Mouse (Mus musculus) kidney, embryonic 15.5 days (tissue): ENCODE results near the gene Abl2. TPM values are rescaled to one million over a fixed set of nuclear protein-coding genes. Genes with fewer than 3 reads are reported as not detected.
A peak's percentile ranks its signal among the peaks of the same experiment; 100 is the strongest.

Source experiments
- ATAC-seq: fragments of 200-750 bp; cut with Nextera tagmentation; replicated peaks from 2 replicates; pipeline ENCODE4 v1.8.0; 2017; ENCODE audit warnings: moderate TSS enrichment; ENCODE audit not compliant: low FRiP score
- H3K27ac ChIP-seq: fragments of 300-500 bp; sonication (generic); 2 replicates; pipeline ENCODE4 v1.5.1; 2015; ENCODE audit warnings: mild to moderate bottlenecking, inconsistent platforms
- H3K27me3 ChIP-seq: fragments of 300-500 bp; sonication (generic); 2 replicates; pipeline ENCODE4 v1.6.1; 2015; ENCODE audit warnings: inconsistent platforms
- H3K36me3 ChIP-seq: fragments of 300-500 bp; sonication (generic); 2 replicates; pipeline ENCODE4 v1.6.1; 2015; ENCODE audit warnings: inconsistent platforms
- H3K4me1 ChIP-seq: fragments of 300-500 bp; sonication (generic); 2 replicates; pipeline ENCODE4 v1.6.1; 2015; ENCODE audit warnings: inconsistent platforms
- H3K4me2 ChIP-seq: fragments of 300-500 bp; sonication (generic); 2 replicates; pipeline ENCODE4 v1.6.1; 2015; ENCODE audit warnings: moderate library complexity, mild to moderate bottlenecking, inconsistent platforms
- H3K4me3 ChIP-seq: fragments of 300-500 bp; sonication (generic); replicated peaks from 2 replicates; pipeline ENCODE4 v1.5.1; 2015; ENCODE audit warnings: mild to moderate bottlenecking, inconsistent platforms
- H3K9ac ChIP-seq: fragments of 300-500 bp; sonication (generic); 2 replicates; pipeline ENCODE4 v1.6.1; 2015; ENCODE audit warnings: mild to moderate bottlenecking, inconsistent platforms
- H3K9me3 ChIP-seq: fragments of 300-500 bp; sonication (generic); replicated peaks from 2 replicates; pipeline ENCODE4 v1.6.1; 2016; ENCODE audit warnings: inconsistent platforms
- WGBS: fragments of 180-500 bp; shearing (Covaris S2); methylation state at CpG from one replicate; pipeline ENCODE4 v1.1.7; 2015; ENCODE audit warnings: mixed read lengths; 5-methylcytosine and 5-hydroxymethylcytosine counted together
- polyA plus RNA-seq: library from polyadenylated mRNA; unstranded; fragments of >200 nt; fragmentation: Nextera tagmentation; extraction: Ambion mirVana; gene quantifications from 2 replicates; pipeline ENCODE4 v1.2.1, GENCODE M21; 2015

Abl2 gene
- polyA plus RNA-seq, 1 experiment from 2014 or later = 5.2 TPM

DNA sequence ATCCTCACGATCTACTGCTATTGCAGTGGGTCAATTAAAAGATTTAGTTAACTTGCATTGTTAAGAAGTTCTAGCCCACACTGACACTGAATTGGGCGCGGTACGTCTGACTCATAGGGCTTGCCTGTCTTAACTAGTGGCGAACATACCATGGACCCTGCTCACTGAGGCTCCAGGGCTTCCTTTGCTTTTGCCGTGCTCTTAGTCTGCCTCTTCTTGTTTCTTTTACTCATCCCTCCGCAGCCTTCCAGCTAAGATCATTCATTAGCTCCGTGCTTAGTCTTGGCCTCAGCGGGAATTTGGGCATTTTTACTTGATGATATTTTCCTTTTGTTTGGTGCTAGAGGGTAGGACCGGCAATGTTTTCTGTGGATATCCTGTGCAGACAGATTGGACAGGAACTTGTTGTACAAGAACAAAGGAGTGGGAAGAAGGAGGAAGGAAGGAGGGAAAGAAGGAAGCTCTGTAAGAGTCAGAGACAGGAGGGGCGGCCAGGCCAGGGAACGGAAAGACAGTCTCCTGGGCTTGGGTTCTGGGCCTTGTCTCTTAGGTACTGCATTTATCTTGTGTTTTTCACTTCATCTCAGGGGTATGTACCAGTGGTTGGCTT lies 58.5 kb downstream of the Abl2 start:
- Histone ChIP-seq H3K4me3 (0 out of 2 replicates have a peak overlapping the region, but pooled peaks have one; percentile 1), H3K9me3 (no peaks in the 10 kb centered on the region), H3K4me1 (peaks cover 46% of the 10 kb centered on the region), H3K27me3 (no peaks in the 10 kb centered on the region), H3K4me2 (peak overlapping the region; percentile 17), H3K9ac (no peak overlapping the region), H3K27ac (peak overlapping the region; percentile 49), H3K36me3 (peaks cover under 1% of the 10 kb centered on the region; the same call in 1 of the 2 replicates)
- ATAC-seq = no peak
- 46% methylated on average over 12 of the region's 12 CpGs for WGBS

DNA sequence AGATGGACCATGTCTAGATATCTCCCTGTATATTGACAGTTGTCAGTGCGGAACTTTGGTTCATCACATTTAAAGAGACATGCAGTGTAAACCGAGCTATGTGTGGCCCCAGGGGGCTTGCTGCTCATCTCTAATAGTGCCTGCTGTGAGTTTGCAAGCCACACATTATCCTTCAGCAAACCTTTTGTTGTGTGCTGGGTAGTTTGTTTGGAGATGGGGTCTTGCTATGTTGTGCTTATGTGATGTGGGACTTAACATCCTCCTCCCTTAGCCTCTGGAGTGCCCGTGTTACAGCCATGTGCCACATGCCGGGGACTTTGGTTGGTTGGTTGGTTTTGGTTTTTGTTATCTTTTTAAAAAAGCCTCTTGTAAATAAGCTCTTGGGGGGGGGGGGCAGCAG lies 59.2 kb downstream of the Abl2 start:
- Histone ChIP-seq H3K4me1 (peaks cover 46% of the 10 kb centered on the region), H3K9me3 (no peaks in the 10 kb centered on the region), H3K4me2 (no peak overlapping the region), H3K27me3 (no peaks in the 10 kb centered on the region), H3K4me3 (no peak overlapping the region), H3K27ac (no peak overlapping the region), H3K36me3 (peaks cover 7% of the 10 kb centered on the region; the same call in 1 of the 2 replicates), H3K9ac (no peak overlapping the region)
- no peak for ATAC-seq
- WGBS = 64% methylated on average over 4 of the region's 4 CpGs

DNA sequence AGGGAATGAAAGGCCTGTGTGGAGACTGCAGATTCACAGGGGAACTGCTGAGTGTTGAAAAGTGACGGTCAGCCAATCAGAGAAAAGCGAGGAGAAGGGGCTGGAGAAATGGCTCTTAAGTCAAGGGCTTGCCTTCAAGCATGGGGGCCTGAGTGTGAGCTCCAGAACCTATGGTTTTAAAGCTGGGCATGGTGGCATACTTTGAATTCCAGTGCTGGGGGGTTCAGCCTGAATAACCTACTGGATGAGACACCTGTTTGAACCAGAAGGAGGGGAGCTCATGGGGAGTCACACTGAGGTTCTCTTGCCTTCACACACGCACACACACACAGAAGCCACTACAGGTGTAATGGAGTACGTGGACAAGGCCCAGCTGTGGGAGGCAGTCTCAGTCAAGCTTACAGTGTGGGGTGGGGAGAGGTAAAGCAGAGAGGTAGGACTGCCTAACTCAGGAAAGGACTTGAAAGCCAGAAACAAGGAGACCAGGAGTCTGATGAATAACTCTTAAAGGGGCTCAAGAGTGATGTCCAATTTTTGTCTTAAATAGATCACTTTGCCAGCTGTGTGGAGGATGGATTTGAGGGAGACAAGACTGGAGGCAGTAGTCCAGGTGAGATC lies 61.8 kb downstream of the Abl2 start:
- ATAC-seq = no peak
- no peaks in the 10 kb centered on the region for H3K27me3 ChIP-seq
- peaks cover 26% of the 10 kb centered on the region for H3K4me1 ChIP-seq
- no peaks in the 10 kb centered on the region for H3K9me3 ChIP-seq
- H3K9ac ChIP-seq = no peak overlapping the region
- 74% methylated on average over 4 of the region's 4 CpGs for WGBS
- no peak overlapping the region for H3K4me2 ChIP-seq
- H3K27ac ChIP-seq = no peak overlapping the region
- no peak overlapping the region for H3K4me3 ChIP-seq
- H3K36me3 ChIP-seq = peaks cover 18% of the 10 kb centered on the region

DNA sequence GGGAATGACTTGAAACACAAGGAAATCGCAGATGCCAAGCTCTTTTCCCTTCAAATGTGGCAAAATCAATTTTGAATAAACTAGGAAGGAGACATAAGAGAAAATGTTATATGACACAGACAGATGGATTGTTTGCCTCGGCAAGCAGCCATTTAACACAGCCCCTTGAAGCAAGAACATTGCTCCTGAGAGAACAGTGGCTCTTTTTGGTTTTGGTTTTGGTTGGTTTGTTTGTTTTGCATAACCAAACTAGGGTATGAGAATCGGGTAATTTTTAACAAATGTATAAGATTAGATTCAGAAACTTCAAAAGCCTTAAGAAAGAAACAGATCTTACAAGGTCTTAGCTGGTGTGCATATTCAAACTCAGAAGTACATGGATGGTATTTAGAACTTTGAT lies 62.4 kb downstream of the Abl2 start:
- Histone ChIP-seq H3K27ac (no peak overlapping the region), H3K4me3 (no peak overlapping the region), H3K27me3 (no peaks in the 10 kb centered on the region), H3K4me1 (peaks cover 20% of the 10 kb centered on the region), H3K9ac (no peak overlapping the region), H3K9me3 (no peaks in the 10 kb centered on the region), H3K4me2 (no peak overlapping the region), H3K36me3 (peaks cover 24% of the 10 kb centered on the region)
- WGBS = 76% methylated on average over 3 of the region's 3 CpGs
- no peak for ATAC-seq

DNA sequence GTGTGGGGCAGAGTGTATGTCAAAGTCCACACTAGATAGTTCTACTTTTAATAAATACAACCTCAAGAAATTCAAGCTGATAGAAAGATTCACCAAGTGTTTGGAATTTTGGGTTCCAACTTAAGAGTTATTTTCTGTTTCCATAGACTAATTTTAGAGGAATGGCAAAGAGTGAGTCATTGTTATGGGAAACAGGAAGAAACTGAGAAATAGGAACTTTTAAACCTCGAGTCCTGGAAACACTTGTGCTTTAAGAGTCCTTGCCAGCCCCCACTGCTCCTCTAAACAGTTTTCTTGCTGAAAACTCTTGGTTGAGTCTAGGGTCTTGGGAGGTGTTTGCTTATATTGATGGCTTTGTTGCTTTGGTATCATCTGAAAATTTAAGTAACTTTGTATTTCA lies 65.6 kb downstream of the Abl2 start:
- ATAC-seq = no peak
- Histone ChIP-seq H3K4me1 (peaks cover 5% of the 10 kb centered on the region), H3K27me3 (no peaks in the 10 kb centered on the region), H3K36me3 (peaks cover 31% of the 10 kb centered on the region), H3K4me2 (no peak overlapping the region), H3K4me3 (no peak overlapping the region), H3K27ac (no peak overlapping the region), H3K9ac (no peak overlapping the region), H3K9me3 (no peaks in the 10 kb centered on the region)
- 63% methylated on average over 1 of the region's 1 CpGs for WGBS

DNA sequence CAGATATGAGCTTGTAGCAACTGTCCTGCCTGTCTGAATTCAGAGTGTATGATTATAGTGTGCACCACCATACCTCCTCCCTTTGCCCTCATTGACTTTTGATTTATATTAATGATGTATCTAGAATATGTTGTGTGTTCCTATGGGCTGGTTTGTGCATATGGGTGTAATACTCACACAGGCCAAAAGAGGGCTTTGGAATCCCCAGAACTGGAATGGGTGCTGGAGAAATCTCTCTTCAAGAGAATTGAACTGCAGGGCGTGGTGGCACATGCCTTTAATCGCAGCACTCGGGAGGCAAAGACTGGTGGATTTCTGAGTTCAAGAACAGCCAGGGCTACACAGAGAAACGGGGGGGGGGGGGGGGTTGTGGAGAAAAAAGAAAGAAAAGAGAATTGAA lies 68.1 kb downstream of the Abl2 start:
- ATAC-seq = no peak
- H3K9me3 ChIP-seq = no peaks in the 10 kb centered on the region

DNA sequence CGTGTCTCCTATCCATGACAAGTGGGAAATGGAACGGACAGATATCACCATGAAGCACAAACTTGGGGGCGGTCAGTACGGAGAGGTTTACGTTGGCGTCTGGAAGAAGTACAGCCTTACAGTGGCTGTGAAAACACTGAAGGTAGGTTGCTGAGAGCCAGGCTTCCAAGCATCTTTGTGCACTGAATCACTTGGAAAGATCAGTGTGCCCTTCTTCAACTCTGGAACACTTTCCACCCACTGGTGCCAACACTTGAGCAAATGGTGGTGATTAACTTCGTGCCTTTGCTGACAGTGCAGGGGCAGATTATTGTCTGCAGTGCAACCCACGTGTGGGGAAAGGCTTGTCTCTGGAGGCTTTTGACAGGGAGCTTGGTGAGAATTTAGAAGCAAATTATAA lies 71.4 kb downstream of the Abl2 start:
- no peak overlapping the region for H3K4me3 ChIP-seq
- H3K9me3 ChIP-seq = no peaks in the 10 kb centered on the region
- no peak overlapping the region for H3K27ac ChIP-seq
- H3K36me3 ChIP-seq = peaks cover 73% of the 10 kb centered on the region
- no peak for ATAC-seq
- H3K9ac ChIP-seq = no peak overlapping the region
- WGBS = 90% methylated on average over 8 of the region's 8 CpGs
- no peaks in the 10 kb centered on the region for H3K27me3 ChIP-seq
- H3K4me2 ChIP-seq = no peak overlapping the region
- H3K4me1 ChIP-seq = no peaks in the 10 kb centered on the region

More for the DNA sequence above, 68.1 kb downstream of the Abl2 start:
- Histone ChIP-seq H3K36me3 (peaks cover 56% of the 10 kb centered on the region), H3K27me3 (no peaks in the 10 kb centered on the region), H3K4me3 (no peak overlapping the region), H3K9ac (no peak overlapping the region), H3K4me1 (no peaks in the 10 kb centered on the region), H3K4me2 (no peak overlapping the region), H3K27ac (no peak overlapping the region)
- 80% methylated on average over 4 of the region's 4 CpGs for WGBS

DNA sequence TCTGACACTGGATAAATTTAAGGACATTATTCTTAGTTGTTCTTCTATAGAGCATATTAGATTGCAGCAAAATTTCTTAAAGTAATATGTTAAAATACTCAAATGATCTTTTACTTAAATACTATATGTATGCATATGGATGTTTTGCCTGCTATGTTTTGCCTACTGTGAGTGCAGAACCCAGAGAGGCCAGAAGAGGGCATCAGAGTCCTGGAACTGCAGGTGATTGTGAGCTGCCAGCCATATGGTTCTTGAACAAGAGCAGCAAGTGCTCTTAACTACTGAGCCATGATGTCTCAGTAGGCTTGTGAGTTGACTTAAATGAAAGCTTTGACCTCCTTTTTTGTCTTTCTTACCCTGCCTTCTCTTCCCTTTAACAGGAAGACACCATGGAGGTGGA lies 72.4 kb downstream of the Abl2 start:
- H3K4me3 ChIP-seq = no peak overlapping the region
- no peak overlapping the region for H3K27ac ChIP-seq
- no peaks in the 10 kb centered on the region for H3K27me3 ChIP-seq
- no peaks in the 10 kb centered on the region for H3K9me3 ChIP-seq
- no peak overlapping the region for H3K9ac ChIP-seq
- H3K4me1 ChIP-seq = no peaks in the 10 kb centered on the region
- no peak for ATAC-seq
- peaks cover 73% of the 10 kb centered on the region for H3K36me3 ChIP-seq
- H3K4me2 ChIP-seq = no peak overlapping the region

DNA sequence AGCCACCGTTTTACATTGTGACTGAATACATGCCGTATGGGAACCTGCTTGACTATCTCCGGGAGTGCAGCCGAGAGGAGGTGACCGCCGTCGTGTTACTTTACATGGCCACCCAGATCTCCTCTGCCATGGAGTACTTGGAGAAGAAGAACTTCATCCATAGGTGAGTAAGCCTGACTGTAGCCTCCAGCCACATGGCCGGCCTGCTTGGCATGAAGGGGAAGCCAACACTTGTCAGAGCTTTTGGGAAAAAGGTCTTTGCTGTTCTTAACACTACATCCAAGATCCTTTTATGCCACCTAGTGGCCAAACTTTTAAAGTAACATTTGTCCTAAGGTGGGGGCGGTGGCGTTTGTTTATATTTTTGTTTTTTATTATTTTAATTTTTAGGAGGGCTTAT lies 74.5 kb downstream of the Abl2 start:
- peak; percentile 40 for ATAC-seq
- Histone ChIP-seq H3K4me3 (no peak overlapping the region), H3K36me3 (peaks cover 85% of the 10 kb centered on the region), H3K4me2 (no peak overlapping the region), H3K9ac (no peak overlapping the region), H3K9me3 (no peaks in the 10 kb centered on the region), H3K27me3 (no peaks in the 10 kb centered on the region), H3K27ac (no peak overlapping the region), H3K4me1 (no peaks in the 10 kb centered on the region)
- 79% methylated on average over 10 of the region's 10 CpGs for WGBS

DNA sequence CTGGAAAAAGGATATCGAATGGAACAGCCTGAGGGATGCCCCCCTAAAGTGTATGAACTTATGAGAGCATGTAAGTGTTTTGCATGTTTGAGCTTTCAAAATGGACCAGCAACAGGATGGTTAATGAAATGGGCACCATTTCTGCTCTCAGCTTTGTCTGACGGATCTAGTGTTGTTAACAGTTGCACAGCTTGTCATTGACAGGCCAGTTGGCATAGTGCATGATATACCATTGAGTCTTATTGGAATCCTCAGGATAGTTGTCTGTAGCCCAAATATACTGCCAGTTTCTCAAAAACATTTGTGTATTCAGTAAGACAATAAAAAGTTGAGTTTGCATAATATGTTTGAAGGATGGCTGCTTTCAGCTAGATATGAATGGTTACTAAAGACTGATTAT lies 76.6 kb downstream of the Abl2 start:
- no peaks in the 10 kb centered on the region for H3K9me3 ChIP-seq
- no peak for ATAC-seq
- H3K4me1 ChIP-seq = no peaks in the 10 kb centered on the region
- H3K36me3 ChIP-seq = peaks cover 84% of the 10 kb centered on the region
- H3K27me3 ChIP-seq = no peaks in the 10 kb centered on the region
- H3K9ac ChIP-seq = no peak overlapping the region
- no peak overlapping the region for H3K4me3 ChIP-seq
- H3K27ac ChIP-seq = no peak overlapping the region
- WGBS = 78% methylated on average over 2 of the region's 2 CpGs
- no peak overlapping the region for H3K4me2 ChIP-seq

DNA sequence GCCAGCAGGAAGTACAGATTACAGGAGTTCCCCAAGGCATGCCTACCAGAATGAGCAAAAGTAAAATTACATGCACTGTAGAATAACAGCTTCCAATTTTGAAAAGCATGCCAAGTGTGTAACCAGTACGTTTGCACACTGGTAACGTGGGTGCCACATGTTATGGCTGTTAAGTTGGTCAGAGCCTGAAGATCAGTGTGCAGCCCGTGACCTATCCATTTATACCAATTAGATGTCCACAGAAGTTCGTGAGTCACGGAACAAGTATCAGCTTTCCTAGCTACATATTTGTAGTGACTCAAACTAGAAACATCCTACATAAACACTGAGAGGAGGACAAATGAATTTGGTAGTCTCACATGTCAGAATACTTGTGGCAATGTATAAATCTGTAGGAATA lies 80.9 kb downstream of the Abl2 start:
- no peak overlapping the region for H3K27ac ChIP-seq
- H3K4me1 ChIP-seq = peaks cover 6% of the 10 kb centered on the region; the same call in 1 of the 2 replicates
- H3K36me3 ChIP-seq = peaks cover 78% of the 10 kb centered on the region
- no peaks in the 10 kb centered on the region for H3K27me3 ChIP-seq
- H3K9ac ChIP-seq = no peak overlapping the region
- no peak for ATAC-seq
- no peak overlapping the region for H3K4me2 ChIP-seq
- no peak overlapping the region for H3K4me3 ChIP-seq
- WGBS = 86% methylated on average over 5 of the region's 5 CpGs
- H3K9me3 ChIP-seq = no peaks in the 10 kb centered on the region

DNA sequence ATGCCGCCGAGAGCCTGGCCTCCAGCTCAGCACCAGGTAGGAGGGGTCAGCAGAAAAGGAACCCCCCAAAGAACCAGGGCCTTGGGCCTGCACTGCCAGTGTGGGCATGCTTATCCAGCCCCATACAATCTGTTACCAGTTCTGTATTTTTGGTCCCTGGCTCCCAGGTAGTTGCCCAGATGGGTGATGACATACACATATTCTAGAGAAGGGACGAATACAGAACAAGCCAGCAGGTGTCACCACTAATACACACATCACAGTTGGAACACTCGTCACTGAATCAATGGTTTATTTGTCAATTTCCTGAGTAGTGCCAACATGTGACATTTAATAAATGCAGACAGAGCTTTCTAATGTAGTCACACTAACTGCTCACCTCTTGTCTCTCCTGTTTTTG lies 82.0 kb downstream of the Abl2 start:
- Histone ChIP-seq H3K4me1 (peaks cover 7% of the 10 kb centered on the region; the same call in 1 of the 2 replicates), H3K36me3 (peaks cover 67% of the 10 kb centered on the region), H3K27ac (no peak overlapping the region), H3K4me2 (no peak overlapping the region), H3K4me3 (no peak overlapping the region), H3K9me3 (no peaks in the 10 kb centered on the region), H3K27me3 (no peaks in the 10 kb centered on the region), H3K9ac (no peak overlapping the region)
- ATAC-seq = no peak
- WGBS = 79% methylated on average over 4 of the region's 4 CpGs

DNA sequence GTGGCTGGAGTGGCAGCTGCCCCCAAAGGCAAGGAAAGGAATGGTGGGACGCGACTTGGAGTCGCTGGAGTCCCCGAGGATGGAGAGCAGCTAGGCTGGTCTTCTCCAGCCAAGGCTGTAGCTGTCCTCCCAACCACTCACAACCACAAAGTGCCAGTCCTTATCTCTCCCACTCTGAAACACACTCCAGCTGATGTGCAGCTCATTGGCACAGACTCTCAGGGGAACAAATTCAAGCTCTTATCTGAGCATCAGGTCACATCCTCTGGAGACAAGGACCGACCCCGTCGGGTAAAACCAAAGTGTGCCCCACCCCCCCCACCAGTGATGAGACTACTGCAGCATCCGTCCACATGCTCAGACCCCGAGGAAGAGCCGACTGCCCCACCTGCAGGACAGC lies 83.2 kb downstream of the Abl2 start:
- no peak for ATAC-seq
- H3K9me3 ChIP-seq = no peaks in the 10 kb centered on the region
- peaks cover 7% of the 10 kb centered on the region; the same call in 1 of the 2 replicates for H3K4me1 ChIP-seq
- WGBS = 85% methylated on average over 10 of the region's 10 CpGs
- H3K27me3 ChIP-seq = no peaks in the 10 kb centered on the region
- H3K36me3 ChIP-seq = peaks cover 62% of the 10 kb centered on the region
- no peak overlapping the region for H3K4me2 ChIP-seq
- no peak overlapping the region for H3K4me3 ChIP-seq
- H3K9ac ChIP-seq = no peak overlapping the region
- no peak overlapping the region for H3K27ac ChIP-seq
